Mouse (Mus musculus) ES-Bruce4 (cell line): ENCODE results near the gene Tst.

Experiments used
- CTCF ChIP-seq: IDR thresholded peaks from one replicate; pipeline ENCODE4 v1.8.1; 2011; ENCODE audit warnings: low read depth, low read length
- EP300 ChIP-seq: IDR thresholded peaks from 2 replicates; pipeline ENCODE4 v1.6.1; 2011; ENCODE audit warnings: low read depth, low read length; ENCODE audit not compliant: insufficient read depth
- POLR2A ChIP-seq: IDR thresholded peaks from one replicate; pipeline ENCODE4 v1.8.1; 2011; ENCODE audit warnings: low read length; ENCODE audit not compliant: insufficient read depth

GRCm38 (mm10) chr15:78403301-78403741 lies 2.4 kb downstream of the Tst start:
- TF ChIP-seq EP300 (peak; percentile 52; the same call in 1 of the 2 replicates), POLR2A (no peak), CTCF (no peak)
